Mouse (Mus musculus): Measurements from ENCODE around the gene Myo18a.

Myo18a gene

GRCm38 (mm10) chr11:77840523-77841245 lies 77.6 kb downstream of the Myo18a start:
- peak; percentile 88 to 93 for DNase-seq

GRCm38 (mm10) chr11:77843068-77843905 lies 80.2 kb downstream of the Myo18a start:
- DNase-seq = peak; percentile 64 to 77

- DNase-seq = no peak
Observed at GRCm38 (mm10) chr11:77843906-77844200, 80.8 kb downstream of the Myo18a start.

- DNase-seq = no peak
Observed at GRCm38 (mm10) chr11:77847599-77848128, 84.6 kb downstream of the Myo18a start.

- no peak for DNase-seq
Observed at GRCm38 (mm10) chr11:77848131-77848530, 85.1 kb downstream of the Myo18a start.

GRCm38 (mm10) chr11:77849151-77849550 lies 86.1 kb downstream of the Myo18a start:
- DNase-seq = no peak

- DNase-seq = peak; percentile 87 to 93
Observed at GRCm38 (mm10) chr11:77850401-77851244, 87.6 kb downstream of the Myo18a start.

GRCm38 (mm10) chr11:77851483-77852010 lies 88.5 kb downstream of the Myo18a start:
- DNase-seq = peak; percentile 52 to 62

GRCm38 (mm10) chr11:77852195-77852594 lies 89.1 kb downstream of the Myo18a start:
- peak in 1 of 2 experiments; percentile 62 for DNase-seq

- DNase-seq = peak in 1 of 2 experiments; percentile 55
Observed at GRCm38 (mm10) chr11:77852941-77853668, 90.1 kb downstream of the Myo18a start.

- DNase-seq = peak in 1 of 2 experiments; percentile 59
Observed at GRCm38 (mm10) chr11:77854641-77855040, 91.6 kb downstream of the Myo18a start.

GRCm38 (mm10) chr11:77855396-77855795 lies 92.3 kb downstream of the Myo18a start:
- no peak for DNase-seq

- DNase-seq = no peak
Observed at GRCm38 (mm10) chr11:77857089-77857488, 94.0 kb downstream of the Myo18a start.

- DNase-seq = no peak
Observed at GRCm38 (mm10) chr11:77858589-77858988, 95.5 kb downstream of the Myo18a start.

GRCm38 (mm10) chr11:77860947-77861346 lies 97.9 kb downstream of the Myo18a start:
- DNase-seq = no peak

- no peak for DNase-seq
Observed at GRCm38 (mm10) chr11:77862887-77863286, 99.8 kb downstream of the Myo18a start.

GRCm38 (mm10) chr11:77864771-77865170 lies 101.7 kb downstream of the Myo18a start:
- DNase-seq = no peak

- DNase-seq = peak in 1 of 2 experiments; percentile 53
Observed at GRCm38 (mm10) chr11:77867419-77868083, 104.5 kb downstream of the Myo18a start.

GRCm38 (mm10) chr11:77871436-77871835 lies 108.4 kb downstream of the Myo18a start:
- DNase-seq = peak; percentile 93 to 95

GRCm38 (mm10) chr11:77872236-77872635 lies 109.2 kb downstream of the Myo18a start:
- peak; percentile 88 to 92 for DNase-seq

- no peak for DNase-seq
Observed at GRCm38 (mm10) chr11:77872685-77873084, 109.6 kb downstream of the Myo18a start.
